26 mouse cellular contexts compared by ENCODE assay signal in the genomic region with DNA sequence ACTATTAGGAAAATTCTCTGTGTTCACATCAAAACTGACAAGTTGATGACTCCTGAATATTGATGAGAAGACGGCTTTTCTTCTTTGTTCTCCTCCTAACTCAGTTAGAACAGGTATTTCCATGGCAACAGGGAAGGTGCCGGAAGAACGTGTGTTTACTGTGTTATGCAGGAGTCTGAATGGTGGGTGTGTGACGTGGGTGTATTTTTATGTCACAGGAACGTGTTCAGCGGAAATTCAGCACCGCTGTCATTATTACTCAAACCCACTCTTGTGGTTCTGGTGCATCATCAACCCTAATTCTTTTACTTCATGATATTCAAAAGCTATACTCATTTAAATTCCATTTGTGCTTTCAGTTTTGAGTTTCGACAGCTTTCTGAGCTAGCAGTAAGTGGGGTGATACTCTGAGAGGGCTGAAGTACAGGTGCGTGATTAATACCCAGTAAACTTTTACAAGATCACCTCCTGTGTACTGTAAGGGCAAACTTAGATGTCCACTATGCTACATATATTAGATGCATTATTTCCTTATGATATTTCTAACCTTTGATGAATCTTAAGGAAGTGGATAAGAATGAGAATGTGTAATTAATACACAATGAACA. TPM values are rescaled to one million over a fixed set of nuclear protein-coding genes. Genes with fewer than 3 reads are reported as not detected.
DNase-seq lines count a peak whose midpoint lies in the region; ATAC-seq and TF ChIP-seq lines count a peak whose summit lies in the region.
"Had no signal": no experiment of that assay in that cellular context is flagged by ENCODE, and none has a peak within 500 bp of the region (broad histone marks: within the 10 kb centered on the region; RNA-seq: fewer than 3 reads in every experiment).

No protein-coding gene starts in this region.

- ATAC-seq in hindbrain, embryonic 14.5 days (ENCODE audit: low FRiP score) = peak; percentile 53; the same call in 1 of the 2 replicates
- peak; percentile 92 for ATAC-seq in forebrain, embryonic 15.5 days (replicated peaks)
- ATAC-seq in midbrain, postnatal 0 days (ENCODE audit: low FRiP score) = peak; percentile 91
- no peak for ATAC-seq in erythroid progenitor cell, adult 5-6 weeks (replicated peaks; ENCODE audit: low FRiP score, poor library complexity, severe bottlenecking)

- peak; percentile 25 for DNase-seq in hindbrain, embryonic 14.5 days (ENCODE audit: low spot score)
- no peak for DNase-seq in hindbrain, embryonic 10.5 days (ENCODE audit: low spot score)
- peak; percentile 15 for DNase-seq in retina, embryonic 14.5 days (ENCODE audit: low spot score)
- DNase-seq in retina, postnatal 1 day = no peak
- DNase-seq in midbrain, postnatal 0 days (ENCODE audit: low spot score) = peak; percentile 50
- DNase-seq in thymus, postnatal 10 days (ENCODE audit: low spot score in 2 of 2) = no peak
- DNase-seq: adrenal gland, adult 8-10 months; cerebellum, adult 18-20 months; heart, adult 18-20 months; kidney, adult 9 months; kidney, postnatal 36 days; thymus, postnatal 25 days had no signal

- WGBS in hindbrain, embryonic 14.5 days = 66% methylated on average over 9 of the region's 9 CpGs
- 85% methylated on average over 9 of the region's 9 CpGs for WGBS in hindbrain, embryonic 10.5 days
- 55% methylated on average over 9 of the region's 9 CpGs for WGBS in forebrain, embryonic 15.5 days
- WGBS in midbrain, postnatal 0 days = 49% methylated on average over 9 of the region's 9 CpGs

- no peaks in the 10 kb centered on the region for H3K9me3 ChIP-seq in hindbrain, embryonic 14.5 days (ENCODE audit: control insufficient read depth, low read length)
- H3K9me3 ChIP-seq in hindbrain, embryonic 10.5 days = no peaks in the 10 kb centered on the region
- no peaks in the 10 kb centered on the region for H3K9me3 ChIP-seq in forebrain, embryonic 15.5 days
- H3K9me3 ChIP-seq in midbrain, postnatal 0 days (ENCODE audit: low read length) = no peaks in the 10 kb centered on the region
- H3K9me3 ChIP-seq: embryonic facial prominence, embryonic 12.5 days; heart, embryonic 15.5 days; limb, embryonic 12.5 days; neural tube, embryonic 13.5 days had no signal

- no peak overlapping the region for H3K4me2 ChIP-seq in hindbrain, embryonic 14.5 days (replicated peaks)
- no peak overlapping the region for H3K4me2 ChIP-seq in forebrain, embryonic 15.5 days (replicated peaks)
- H3K4me2 ChIP-seq in midbrain, postnatal 0 days (ENCODE audit: low read depth, low read length, poor library complexity, severe bottlenecking) = peak overlapping the region; percentile 6; the same call in 1 of the 2 replicates
- H3K4me2 ChIP-seq: embryonic facial prominence, embryonic 12.5 days; heart, embryonic 15.5 days; limb, embryonic 12.5 days; neural tube, embryonic 13.5 days had no signal

- H3K27me3 ChIP-seq in hindbrain, embryonic 14.5 days (ENCODE audit: control insufficient read depth, insufficient read depth, low read length) = no peaks in the 10 kb centered on the region
- no peaks in the 10 kb centered on the region for H3K27me3 ChIP-seq in hindbrain, embryonic 10.5 days (ENCODE audit: insufficient read depth, poor library complexity, severe bottlenecking)
- H3K27me3 ChIP-seq in forebrain, embryonic 15.5 days = no peaks in the 10 kb centered on the region
- no peaks in the 10 kb centered on the region for H3K27me3 ChIP-seq in midbrain, postnatal 0 days (ENCODE audit: insufficient read depth, low read length)
- H3K27me3 ChIP-seq: embryonic facial prominence, embryonic 12.5 days; heart, embryonic 15.5 days; limb, embryonic 12.5 days; neural tube, embryonic 13.5 days had no signal

- H3K36me3 ChIP-seq in hindbrain, embryonic 14.5 days (replicated peaks; ENCODE audit: control insufficient read depth, insufficient read depth) = no peaks in the 10 kb centered on the region
- H3K36me3 ChIP-seq in hindbrain, embryonic 10.5 days = no peaks in the 10 kb centered on the region
- H3K36me3 ChIP-seq in forebrain, embryonic 15.5 days = no peaks in the 10 kb centered on the region
- no peaks in the 10 kb centered on the region for H3K36me3 ChIP-seq in midbrain, postnatal 0 days (ENCODE audit: insufficient read depth, low read length)
- H3K36me3 ChIP-seq: embryonic facial prominence, embryonic 12.5 days; heart, embryonic 15.5 days; limb, embryonic 12.5 days; neural tube, embryonic 13.5 days had no signal

- H3K4me3 ChIP-seq in hindbrain, embryonic 14.5 days (replicated peaks; ENCODE audit: low read length) = no peak overlapping the region
- H3K4me3 ChIP-seq in hindbrain, embryonic 10.5 days = no peak overlapping the region
- H3K4me3 ChIP-seq in forebrain, embryonic 15.5 days = no peak overlapping the region
- no peak overlapping the region for H3K4me3 ChIP-seq in midbrain, postnatal 0 days (ENCODE audit: low read depth, low read length)
- H3K4me3 ChIP-seq: embryonic facial prominence, embryonic 12.5 days; heart, embryonic 15.5 days; limb, embryonic 12.5 days; neural tube, embryonic 13.5 days had no signal

- no peaks in the 10 kb centered on the region for H3K4me1 ChIP-seq in hindbrain, embryonic 14.5 days (replicated peaks; ENCODE audit: control insufficient read depth, insufficient read depth, low read length)
- H3K4me1 ChIP-seq in hindbrain, embryonic 10.5 days (replicated peaks) = no peaks in the 10 kb centered on the region
- no peaks in the 10 kb centered on the region for H3K4me1 ChIP-seq in forebrain, embryonic 15.5 days
- no peaks in the 10 kb centered on the region for H3K4me1 ChIP-seq in midbrain, postnatal 0 days (ENCODE audit: insufficient read depth, low read length)
- H3K4me1 ChIP-seq: embryonic facial prominence, embryonic 12.5 days; heart, embryonic 15.5 days; limb, embryonic 12.5 days; neural tube, embryonic 13.5 days had no signal

- H3K9ac ChIP-seq in hindbrain, embryonic 14.5 days = no peak overlapping the region
- H3K9ac ChIP-seq in forebrain, embryonic 15.5 days (replicated peaks) = no peak overlapping the region
- H3K9ac ChIP-seq in midbrain, postnatal 0 days (replicated peaks; ENCODE audit: low read length, poor library complexity, severe bottlenecking) = no peak overlapping the region
- H3K9ac ChIP-seq: embryonic facial prominence, embryonic 12.5 days; heart, embryonic 15.5 days; limb, embryonic 12.5 days; liver, embryonic 14.5 days; neural tube, embryonic 13.5 days had no signal

- no peak for TF ChIP-seq CTCF in midbrain, postnatal 0 days (IDR thresholded peaks at IDR 0.05)

- H3K27ac ChIP-seq in hindbrain, embryonic 14.5 days = no peak overlapping the region
- H3K27ac ChIP-seq in hindbrain, embryonic 10.5 days = no peak overlapping the region
- H3K27ac ChIP-seq in forebrain, embryonic 15.5 days (replicated peaks) = peak overlapping the region; percentile 68; the same call in 1 of the 2 replicates
- H3K27ac ChIP-seq in midbrain, postnatal 0 days (ENCODE audit: low read depth, low read length) = peak overlapping the region; percentile 68
- H3K27ac ChIP-seq: embryonic facial prominence, embryonic 12.5 days; heart, embryonic 15.5 days; limb, embryonic 12.5 days; liver, embryonic 14.5 days; neural tube, embryonic 13.5 days; stomach, postnatal 0 days had no signal

RNA-seq across cellular contexts. Expression of gene Olfr452, which starts 6.2 kb away (rescaled TPM):
- not detected in 2 replicates for polyA plus RNA-seq in hindbrain, embryonic 14.5 days (2014; fragmentation: Nextera tagmentation; extraction: Ambion mirVana)
- not detected in 2 replicates for polyA plus RNA-seq in hindbrain, embryonic 10.5 days (2016; fragmentation: Nextera tagmentation; extraction: Ambion mirVana)
- polyA plus RNA-seq in forebrain, embryonic 15.5 days (2015; fragmentation: Nextera tagmentation; extraction: Ambion mirVana) = not detected in 2 replicates
- not detected in 2 replicates for total RNA-seq in midbrain, postnatal 0 days (2014; rRNA removed)
- polyA plus RNA-seq in midbrain, postnatal 0 days (2015; fragmentation: Nextera tagmentation; extraction: Ambion mirVana) = not detected in 2 replicates
- not detected in 2 replicates for total RNA-seq in erythroid progenitor cell, adult 5-6 weeks (2015; ENCODE audit: low replicate concordance)
- not detected in 2 replicates for total RNA-seq in erythroid progenitor cell, adult 5-6 weeks (2017; ENCODE audit: low replicate concordance)
- total RNA-seq: adrenal gland, adult 8-10 months; common myeloid progenitor, adult 5-6 weeks; gastrocnemius, adult 8-10 months; heart, adult 18-20 months; hematopoietic stem cell, adult 5-6 weeks; layer of hippocampus, postnatal 14 days; monocyte, adult 5-6 weeks had no signal
- polyA plus RNA-seq: embryonic facial prominence, embryonic 12.5 days; heart, embryonic 15.5 days; limb, embryonic 12.5 days; liver, embryonic 14.5 days; lung, embryonic 16.5 days; neural tube, embryonic 13.5 days; stomach, postnatal 0 days had no signal

RNA-seq across cellular contexts. Expression of gene Olfr450, which starts 20.7 kb away (rescaled TPM):
- not detected in 2 replicates for polyA plus RNA-seq in hindbrain, embryonic 14.5 days (2014; fragmentation: Nextera tagmentation; extraction: Ambion mirVana)
- not detected in 2 replicates for polyA plus RNA-seq in hindbrain, embryonic 10.5 days (2016; fragmentation: Nextera tagmentation; extraction: Ambion mirVana)
- not detected in 2 replicates for polyA plus RNA-seq in forebrain, embryonic 15.5 days (2015; fragmentation: Nextera tagmentation; extraction: Ambion mirVana)
- not detected in 2 replicates for total RNA-seq in midbrain, postnatal 0 days (2014; rRNA removed)
- polyA plus RNA-seq in midbrain, postnatal 0 days (2015; fragmentation: Nextera tagmentation; extraction: Ambion mirVana) = not detected in 2 replicates
- total RNA-seq in erythroid progenitor cell, adult 5-6 weeks (2015; ENCODE audit: low replicate concordance) = not detected in 2 replicates
- total RNA-seq in erythroid progenitor cell, adult 5-6 weeks (2017; ENCODE audit: low replicate concordance) = not detected in 2 replicates
- total RNA-seq: adrenal gland, adult 8-10 months; common myeloid progenitor, adult 5-6 weeks; gastrocnemius, adult 8-10 months; heart, adult 18-20 months; hematopoietic stem cell, adult 5-6 weeks; layer of hippocampus, postnatal 14 days; monocyte, adult 5-6 weeks had no signal
- polyA plus RNA-seq: embryonic facial prominence, embryonic 12.5 days; heart, embryonic 15.5 days; limb, embryonic 12.5 days; liver, embryonic 14.5 days; lung, embryonic 16.5 days; neural tube, embryonic 13.5 days; stomach, postnatal 0 days had no signal

RNA-seq across cellular contexts. Expression of gene Olfr38, which starts 34.8 kb away (rescaled TPM):
- not detected in 2 replicates for polyA plus RNA-seq in hindbrain, embryonic 14.5 days (2014; fragmentation: Nextera tagmentation; extraction: Ambion mirVana)
- polyA plus RNA-seq in hindbrain, embryonic 10.5 days (2016; fragmentation: Nextera tagmentation; extraction: Ambion mirVana) = not detected in 2 replicates
- polyA plus RNA-seq in forebrain, embryonic 15.5 days (2015; fragmentation: Nextera tagmentation; extraction: Ambion mirVana) = not detected in 2 replicates
- total RNA-seq in midbrain, postnatal 0 days (2014; rRNA removed) = not detected in 2 replicates
- not detected in 2 replicates for polyA plus RNA-seq in midbrain, postnatal 0 days (2015; fragmentation: Nextera tagmentation; extraction: Ambion mirVana)
- not detected in 2 replicates for total RNA-seq in erythroid progenitor cell, adult 5-6 weeks (2015; ENCODE audit: low replicate concordance)
- not detected in 2 replicates for total RNA-seq in erythroid progenitor cell, adult 5-6 weeks (2017; ENCODE audit: low replicate concordance)
- total RNA-seq: adrenal gland, adult 8-10 months; common myeloid progenitor, adult 5-6 weeks; gastrocnemius, adult 8-10 months; heart, adult 18-20 months; hematopoietic stem cell, adult 5-6 weeks; layer of hippocampus, postnatal 14 days; monocyte, adult 5-6 weeks had no signal
- polyA plus RNA-seq: embryonic facial prominence, embryonic 12.5 days; heart, embryonic 15.5 days; limb, embryonic 12.5 days; liver, embryonic 14.5 days; lung, embryonic 16.5 days; neural tube, embryonic 13.5 days; stomach, postnatal 0 days had no signal

RNA-seq across cellular contexts. Expression of gene Olfr449, which starts 43.1 kb away (rescaled TPM):
- not detected in 2 replicates for polyA plus RNA-seq in hindbrain, embryonic 14.5 days (2014; fragmentation: Nextera tagmentation; extraction: Ambion mirVana)
- not detected in 2 replicates for polyA plus RNA-seq in hindbrain, embryonic 10.5 days (2016; fragmentation: Nextera tagmentation; extraction: Ambion mirVana)
- polyA plus RNA-seq in forebrain, embryonic 15.5 days (2015; fragmentation: Nextera tagmentation; extraction: Ambion mirVana) = not detected in 2 replicates
- not detected in 2 replicates for total RNA-seq in midbrain, postnatal 0 days (2014; rRNA removed)
- polyA plus RNA-seq in midbrain, postnatal 0 days (2015; fragmentation: Nextera tagmentation; extraction: Ambion mirVana) = not detected in 2 replicates
- not detected in 2 replicates for total RNA-seq in erythroid progenitor cell, adult 5-6 weeks (2015; ENCODE audit: low replicate concordance)
- not detected in 2 replicates for total RNA-seq in erythroid progenitor cell, adult 5-6 weeks (2017; ENCODE audit: low replicate concordance)
- total RNA-seq: adrenal gland, adult 8-10 months; common myeloid progenitor, adult 5-6 weeks; gastrocnemius, adult 8-10 months; heart, adult 18-20 months; hematopoietic stem cell, adult 5-6 weeks; layer of hippocampus, postnatal 14 days; monocyte, adult 5-6 weeks had no signal
- polyA plus RNA-seq: embryonic facial prominence, embryonic 12.5 days; heart, embryonic 15.5 days; limb, embryonic 12.5 days; liver, embryonic 14.5 days; lung, embryonic 16.5 days; neural tube, embryonic 13.5 days; stomach, postnatal 0 days had no signal

RNA-seq across cellular contexts. Expression of gene Olfr453, which starts 51.9 kb away (rescaled TPM):
- polyA plus RNA-seq in hindbrain, embryonic 14.5 days (2014; fragmentation: Nextera tagmentation; extraction: Ambion mirVana) = not detected in 2 replicates
- polyA plus RNA-seq in hindbrain, embryonic 10.5 days (2016; fragmentation: Nextera tagmentation; extraction: Ambion mirVana) = not detected in 2 replicates
- not detected in 2 replicates for polyA plus RNA-seq in forebrain, embryonic 15.5 days (2015; fragmentation: Nextera tagmentation; extraction: Ambion mirVana)
- not detected in 2 replicates for total RNA-seq in midbrain, postnatal 0 days (2014; rRNA removed)
- not detected in 2 replicates for polyA plus RNA-seq in midbrain, postnatal 0 days (2015; fragmentation: Nextera tagmentation; extraction: Ambion mirVana)
- total RNA-seq in erythroid progenitor cell, adult 5-6 weeks (2015; ENCODE audit: low replicate concordance) = not detected in 2 replicates
- total RNA-seq in erythroid progenitor cell, adult 5-6 weeks (2017; ENCODE audit: low replicate concordance) = not detected in 2 replicates
- total RNA-seq: adrenal gland, adult 8-10 months; common myeloid progenitor, adult 5-6 weeks; gastrocnemius, adult 8-10 months; heart, adult 18-20 months; hematopoietic stem cell, adult 5-6 weeks; layer of hippocampus, postnatal 14 days; monocyte, adult 5-6 weeks had no signal
- polyA plus RNA-seq: embryonic facial prominence, embryonic 12.5 days; heart, embryonic 15.5 days; limb, embryonic 12.5 days; liver, embryonic 14.5 days; lung, embryonic 16.5 days; neural tube, embryonic 13.5 days; stomach, postnatal 0 days had no signal

Comparison
In these comparisons a context has a peak if more than half of its experiments do, and no peak if none do; other contexts are left out.
1. DNase-seq: peak in hindbrain, embryonic 14.5 days (single experiment), retina, embryonic 14.5 days (single experiment) and midbrain, postnatal 0 days (single experiment); none in hindbrain, embryonic 10.5 days (single experiment), retina, postnatal 1 day (single experiment) and thymus, postnatal 10 days (0 of 2).
2. H3K27ac ChIP-seq: peak in forebrain, embryonic 15.5 days (single experiment) and midbrain, postnatal 0 days (single experiment); none in hindbrain, embryonic 14.5 days (single experiment) and hindbrain, embryonic 10.5 days (single experiment).